Mouse (Mus musculus) spleen, adult 2 months (tissue): ENCODE measurements around the gene Rnf144b.

ENCODE experiments used
- CTCF ChIP-seq: fragments of 200-500 bp; IDR thresholded peaks from 2 replicates; pipeline ENCODE4 v1.5.1; 2011; ENCODE audit warnings: mild to moderate bottlenecking, inconsistent platforms; ENCODE audit not compliant: insufficient read depth, insufficient read length, insufficient replicate concordance; ENCODE audit errors: extremely low read depth
- POLR2A ChIP-seq: fragments of 200-500 bp; IDR thresholded peaks from 2 replicates; pipeline ENCODE4 v1.6.1; 2011; ENCODE audit warnings: low read depth, low read length, inconsistent platforms

GRCm38 (mm10) chr13:47218351-47218750 is 95.9 kb downstream of the Rnf144b start:
- no peak for TF ChIP-seq CTCF
- no peak for TF ChIP-seq POLR2A
